Mouse (Mus musculus): ENCODE results near the gene Ptgis. TPM values are rescaled to one million over a fixed set of nuclear protein-coding genes. Genes with fewer than 3 reads are reported as not detected.

The Ptgis gene
- polyA plus RNA-seq, 1 experiment, result not detected

GRCm38 (mm10) chr2:167221159-167221845, 19.1 kb downstream of the Ptgis start:
- no peaks in the 10 kb centered on the region for H3K36me3 ChIP-seq (replicated peaks; ENCODE audit: low read length)
- no peak overlapping the region for H3K4me3 ChIP-seq (replicated peaks)
- H3K4me1 ChIP-seq, result peaks cover 16% of the 10 kb centered on the region
- no peak for TF ChIP-seq GATA1 (IDR thresholded peaks at IDR 0.05; ENCODE audit: borderline replicate concordance, low read length)
- no peak for TF ChIP-seq FLI1 (IDR thresholded peaks at IDR 0.05; ENCODE audit: low read length)
- H3K9me3 ChIP-seq, result peaks cover 8% of the 10 kb centered on the region; the same call in 1 of the 2 replicates
- peaks cover 68% of the 10 kb centered on the region for H3K27me3 ChIP-seq (replicated peaks)

- Histone ChIP-seq H3K4me3 (replicated peaks) (no peak overlapping the region), H3K36me3 (replicated peaks; ENCODE audit: low read length) (no peaks in the 10 kb centered on the region), H3K27me3 (replicated peaks) (peaks cover 66% of the 10 kb centered on the region), H3K4me1 (peaks cover 16% of the 10 kb centered on the region), H3K9me3 (peaks cover 8% of the 10 kb centered on the region; the same call in 1 of the 2 replicates)
- TF ChIP-seq GATA1 (IDR thresholded peaks at IDR 0.05; ENCODE audit: borderline replicate concordance, low read length), result no peak
- no peak for TF ChIP-seq FLI1 (IDR thresholded peaks at IDR 0.05; ENCODE audit: low read length)
Observed at GRCm38 (mm10) chr2:167220736-167221135, 19.7 kb downstream of the Ptgis start.

DNA sequence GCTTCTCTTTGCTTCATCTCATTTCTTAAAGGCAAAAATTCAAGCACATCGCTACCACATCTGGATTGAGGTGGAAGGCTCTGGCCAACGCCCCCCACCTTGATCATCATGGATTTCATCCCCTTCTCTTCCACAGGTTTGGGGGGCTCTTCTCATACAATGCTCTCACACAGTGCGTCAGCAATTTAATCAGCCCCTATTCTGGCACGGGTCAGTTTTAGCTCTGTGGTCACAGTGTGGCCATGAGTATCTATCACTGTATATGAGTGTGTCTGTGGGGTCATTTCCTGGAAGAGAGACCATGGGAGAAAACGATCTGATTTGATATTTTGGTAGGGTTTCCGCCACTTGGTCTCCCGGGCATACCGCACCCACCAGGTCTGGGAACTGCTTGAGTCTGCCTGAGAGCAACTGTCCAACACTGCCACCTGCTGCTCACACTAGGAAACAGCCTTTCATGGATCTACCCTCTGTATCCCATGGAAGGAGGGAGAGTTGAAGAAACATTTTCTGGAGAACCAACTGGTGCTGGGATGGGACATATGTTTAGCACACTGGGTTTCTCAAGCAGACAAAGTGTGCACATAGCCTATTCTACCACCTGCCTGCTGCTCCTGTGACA, 21.1 kb downstream of the Ptgis start:
- H3K4me3 ChIP-seq (replicated peaks), result no peak overlapping the region
- peaks cover 63% of the 10 kb centered on the region for H3K27me3 ChIP-seq (replicated peaks)
- peaks cover 16% of the 10 kb centered on the region for H3K4me1 ChIP-seq

GRCm38 (mm10) chr2:167213666-167214065, 26.7 kb downstream of the Ptgis start:
- Histone ChIP-seq H3K4me1 (peaks cover 8% of the 10 kb centered on the region; the same call in 1 of the 2 replicates), H3K4me3 (replicated peaks) (no peak overlapping the region), H3K27me3 (replicated peaks) (peaks cover 72% of the 10 kb centered on the region), H3K36me3 (replicated peaks; ENCODE audit: low read length) (no peaks in the 10 kb centered on the region), H3K9me3 (peaks cover 10% of the 10 kb centered on the region)
- TF ChIP-seq FLI1 (IDR thresholded peaks at IDR 0.05; ENCODE audit: low read length) (no peak), GATA1 (IDR thresholded peaks at IDR 0.05; ENCODE audit: borderline replicate concordance, low read length) (no peak)

More for the DNA sequence above, 21.1 kb downstream of the Ptgis start:
- Histone ChIP-seq H3K9me3 (peaks cover 8% of the 10 kb centered on the region; the same call in 1 of the 2 replicates), H3K36me3 (replicated peaks; ENCODE audit: low read length) (no peaks in the 10 kb centered on the region)
- TF ChIP-seq GATA1 (IDR thresholded peaks at IDR 0.05; ENCODE audit: borderline replicate concordance, low read length) (no peak), FLI1 (IDR thresholded peaks at IDR 0.05; ENCODE audit: low read length) (no peak)

DNA sequence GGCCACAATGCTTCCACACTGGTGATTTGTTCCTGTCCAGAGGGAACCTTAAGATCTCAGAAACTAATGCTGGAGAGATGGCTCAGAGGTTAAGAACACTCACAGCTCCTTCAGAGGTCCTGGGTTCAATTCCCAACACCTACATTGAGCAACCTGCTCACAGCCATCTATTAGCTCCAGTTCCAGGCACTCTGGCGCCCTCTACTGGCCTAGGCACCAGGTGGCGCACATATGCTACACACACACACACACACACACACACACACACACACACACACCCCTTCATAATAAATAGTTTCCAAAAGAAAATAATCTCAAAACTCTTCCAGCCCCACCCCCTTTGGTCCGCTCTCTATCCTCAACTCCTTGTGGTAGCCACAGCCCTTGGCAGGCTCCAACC, 27.3 kb downstream of the Ptgis start:
- Histone ChIP-seq H3K27me3 (replicated peaks) (peaks cover 74% of the 10 kb centered on the region), H3K4me1 (peaks cover 8% of the 10 kb centered on the region; the same call in 1 of the 2 replicates), H3K4me3 (replicated peaks) (no peak overlapping the region), H3K36me3 (replicated peaks; ENCODE audit: low read length) (no peaks in the 10 kb centered on the region), H3K9me3 (peaks cover 10% of the 10 kb centered on the region)
- TF ChIP-seq FLI1 (IDR thresholded peaks at IDR 0.05; ENCODE audit: low read length) (no peak), GATA1 (IDR thresholded peaks at IDR 0.05; ENCODE audit: borderline replicate concordance, low read length) (no peak)

DNA sequence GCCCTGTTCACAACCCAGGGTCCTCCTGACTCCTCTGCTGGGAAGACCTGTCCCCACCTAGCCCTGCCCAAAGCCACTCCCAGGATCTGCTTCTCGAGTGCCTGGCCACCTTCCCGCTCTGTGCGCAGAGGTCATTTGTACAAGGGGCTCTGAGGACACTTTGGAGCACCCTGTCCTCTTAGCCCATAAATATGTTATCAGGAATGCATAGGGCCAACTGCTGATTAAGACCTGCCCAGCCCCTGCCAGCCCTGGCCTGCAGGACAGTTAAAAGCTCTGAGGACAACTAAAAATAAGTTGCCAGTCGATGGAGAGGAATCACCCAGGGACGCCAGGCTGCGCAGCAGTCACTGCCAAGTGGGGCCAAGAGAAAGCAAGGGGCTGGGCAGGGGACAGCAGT, 27.9 kb downstream of the Ptgis start:
- Histone ChIP-seq H3K27me3 (replicated peaks) (peaks cover 77% of the 10 kb centered on the region), H3K4me1 (peaks cover 8% of the 10 kb centered on the region; the same call in 1 of the 2 replicates), H3K36me3 (replicated peaks; ENCODE audit: low read length) (no peaks in the 10 kb centered on the region), H3K4me3 (replicated peaks) (no peak overlapping the region), H3K9me3 (peaks cover 10% of the 10 kb centered on the region)
- TF ChIP-seq GATA1 (IDR thresholded peaks at IDR 0.05; ENCODE audit: borderline replicate concordance, low read length) (no peak), FLI1 (IDR thresholded peaks at IDR 0.05; ENCODE audit: low read length) (no peak)

GRCm38 (mm10) chr2:167212089-167212488, 28.3 kb downstream of the Ptgis start:
- H3K4me3 ChIP-seq (replicated peaks), result no peak overlapping the region
- TF ChIP-seq GATA1 (IDR thresholded peaks at IDR 0.05; ENCODE audit: borderline replicate concordance, low read length) (no peak), FLI1 (IDR thresholded peaks at IDR 0.05; ENCODE audit: low read length) (no peak)

DNA sequence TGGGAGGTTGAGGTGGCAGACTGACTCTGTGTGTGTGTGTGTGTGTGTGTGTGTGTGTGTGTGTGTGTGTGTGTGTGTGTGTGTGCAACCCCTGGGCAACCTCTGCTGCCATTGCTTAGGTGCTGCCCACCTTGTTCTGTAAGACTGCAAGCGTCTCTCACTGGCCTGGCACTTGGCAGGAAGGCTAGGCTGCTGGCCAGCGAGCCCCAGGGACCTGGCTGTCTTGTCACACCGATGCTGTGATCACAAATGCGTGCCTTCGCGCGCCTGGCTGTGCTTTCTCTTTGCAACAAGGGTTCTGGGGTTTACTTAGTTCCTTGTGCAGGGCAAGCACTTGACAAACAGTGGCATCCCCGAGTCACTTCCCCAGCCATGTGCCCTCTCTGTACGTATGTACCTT, 30.5 kb downstream of the Ptgis start:
- H3K36me3 ChIP-seq (replicated peaks; ENCODE audit: low read length), result no peaks in the 10 kb centered on the region
- TF ChIP-seq FLI1 (IDR thresholded peaks at IDR 0.05; ENCODE audit: low read length) (no peak), GATA1 (IDR thresholded peaks at IDR 0.05; ENCODE audit: borderline replicate concordance, low read length) (no peak)
- peaks cover 78% of the 10 kb centered on the region for H3K27me3 ChIP-seq (replicated peaks)
- H3K4me1 ChIP-seq, result no peaks in the 10 kb centered on the region
- peaks cover 7% of the 10 kb centered on the region for H3K9me3 ChIP-seq
- no peak overlapping the region for H3K4me3 ChIP-seq (replicated peaks)

More at GRCm38 (mm10) chr2:167212089-167212488, 28.3 kb downstream of the Ptgis start:
- Histone ChIP-seq H3K27me3 (replicated peaks) (peaks cover 78% of the 10 kb centered on the region), H3K4me1 (peaks cover 5% of the 10 kb centered on the region; the same call in 1 of the 2 replicates), H3K36me3 (replicated peaks; ENCODE audit: low read length) (no peaks in the 10 kb centered on the region), H3K9me3 (peaks cover 9% of the 10 kb centered on the region)

- Histone ChIP-seq H3K4me3 (replicated peaks) (no peak overlapping the region), H3K36me3 (replicated peaks; ENCODE audit: low read length) (no peaks in the 10 kb centered on the region), H3K9me3 (peaks cover 7% of the 10 kb centered on the region), H3K27me3 (replicated peaks) (peaks cover 76% of the 10 kb centered on the region), H3K4me1 (no peaks in the 10 kb centered on the region)
- TF ChIP-seq FLI1 (IDR thresholded peaks at IDR 0.05; ENCODE audit: low read length), result no peak
- TF ChIP-seq GATA1 (IDR thresholded peaks at IDR 0.05; ENCODE audit: borderline replicate concordance, low read length), result no peak
Observed at GRCm38 (mm10) chr2:167208984-167209383, 31.4 kb downstream of the Ptgis start.

Data from megakaryocyte, embryonic 14.5 days (primary cell).